Mouse (Mus musculus) adrenal gland, adult 8-10 months (tissue): ENCODE measurements at regions not wholly inside any gene's neighbourhood (a gene's known extent, or its start where the extent isn't known, plus 50 kb on each side); places are given as distances from the start of the nearest gene placed in this dataset.
"Not testable (repeated sequence)": the region's sequence is repeated elsewhere in the genome, so short reads cannot be mapped to it uniquely, and the experiment has no call there.

Source experiments
- DNase-seq: peaks from one replicate; pipeline ENCODE4 v3.0.0; 2022

- DNase-seq, result no peak
Measured at GRCm38 (mm10) chr13:78900693-78901092, 701.1 kb upstream of the Nr2f1 start.

- DNase-seq, result no peak
Measured at GRCm38 (mm10) chr13:78892252-78892651, 692.7 kb upstream of the Nr2f1 start.

- no peak for DNase-seq
Measured at GRCm38 (mm10) chr13:78883062-78883461, 683.5 kb upstream of the Nr2f1 start.

- DNase-seq, result no peak
Measured at GRCm38 (mm10) chr13:78872582-78872981, 673.0 kb upstream of the Nr2f1 start.

DNA sequence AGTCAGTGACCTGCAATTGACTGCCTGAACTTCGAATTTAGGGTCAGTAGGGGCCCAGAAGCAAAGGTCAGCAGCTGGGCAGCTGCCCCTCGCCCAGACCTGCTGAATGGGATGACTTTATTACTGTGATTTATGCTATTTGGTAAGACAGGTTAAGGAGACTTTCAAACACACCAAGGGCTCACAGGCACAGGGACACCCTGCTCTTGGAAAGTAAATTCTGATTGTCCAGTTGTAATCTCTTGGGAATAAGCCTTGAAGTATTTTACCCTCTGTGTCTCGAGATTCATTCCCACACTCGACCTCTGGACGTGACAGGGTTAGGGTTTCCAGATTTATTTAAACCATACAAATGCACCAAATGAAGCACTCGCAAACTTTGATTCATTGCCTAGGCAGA is 672.4 kb upstream of the Nr2f1 start:
- DNase-seq, result no peak

- DNase-seq, result no peak
Measured at GRCm38 (mm10) chr13:78871254-78871653, 671.7 kb upstream of the Nr2f1 start.

- not testable (repeated sequence) for DNase-seq
Measured at GRCm38 (mm10) chr13:78824357-78824756, 624.8 kb upstream of the Nr2f1 start.

DNA sequence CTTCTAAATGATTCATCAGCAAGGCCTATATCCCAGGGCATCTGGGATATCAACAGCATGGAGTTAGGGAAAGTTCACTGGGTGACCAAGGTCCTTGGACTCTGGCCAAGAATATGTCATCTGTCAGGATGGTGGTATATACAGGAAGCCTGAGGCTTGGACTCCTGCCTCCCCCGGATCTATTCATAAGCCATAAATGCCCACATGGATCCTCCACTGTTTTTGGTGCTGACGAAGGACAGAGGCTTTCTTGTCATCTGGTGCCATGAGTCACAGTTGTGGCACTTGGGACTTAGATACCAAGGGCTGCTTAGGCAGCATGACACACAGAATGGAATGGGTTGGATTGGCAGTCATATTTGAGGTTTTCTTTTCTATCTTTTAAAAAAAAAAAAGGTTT is 610.1 kb upstream of the Nr2f1 start:
- peak; percentile 33 for DNase-seq

GRCm38 (mm10) chr13:78802838-78803124 is 603.2 kb upstream of the Nr2f1 start:
- no peak for DNase-seq

DNA sequence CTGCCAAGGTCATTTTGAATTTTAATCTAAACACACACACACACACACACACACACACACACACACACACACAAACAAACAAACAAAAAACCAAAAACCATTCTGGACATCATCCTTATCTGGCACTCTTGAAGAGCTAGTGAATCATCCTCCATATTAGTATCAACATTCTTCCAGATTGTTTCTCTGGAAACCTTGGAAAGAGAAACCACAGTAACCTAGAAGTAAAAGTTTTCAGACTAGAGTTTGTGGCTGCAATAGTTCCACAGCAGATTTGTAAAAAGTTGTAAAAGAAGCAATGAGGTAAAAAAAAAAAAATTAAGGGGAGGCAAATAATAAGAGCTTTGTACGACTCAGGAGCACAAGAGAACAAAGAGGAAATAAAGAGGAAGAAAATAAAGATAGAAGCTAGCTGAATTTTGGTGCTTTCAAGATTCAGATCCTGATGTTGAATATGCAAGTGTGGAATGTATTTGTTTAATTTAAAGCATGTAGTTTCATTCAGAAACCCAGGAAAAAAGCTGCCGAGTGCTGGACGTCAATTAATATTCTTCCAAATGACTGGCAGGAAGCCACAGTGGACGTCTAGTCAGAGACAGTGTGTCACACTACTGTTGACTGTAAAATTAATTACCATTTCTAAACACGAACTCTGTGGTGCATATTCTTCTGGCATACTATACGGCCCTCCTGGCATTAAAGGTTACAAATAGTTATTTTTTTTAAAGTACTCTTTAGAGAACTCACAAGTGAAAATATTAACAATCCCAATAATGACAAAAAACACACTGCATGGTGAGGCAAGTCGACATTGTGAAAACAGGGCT is 602.7 kb upstream of the Nr2f1 start:
- no peak for DNase-seq

- DNase-seq, result no peak
Measured at GRCm38 (mm10) chr13:78799641-78800040, 600.1 kb upstream of the Nr2f1 start.

DNA sequence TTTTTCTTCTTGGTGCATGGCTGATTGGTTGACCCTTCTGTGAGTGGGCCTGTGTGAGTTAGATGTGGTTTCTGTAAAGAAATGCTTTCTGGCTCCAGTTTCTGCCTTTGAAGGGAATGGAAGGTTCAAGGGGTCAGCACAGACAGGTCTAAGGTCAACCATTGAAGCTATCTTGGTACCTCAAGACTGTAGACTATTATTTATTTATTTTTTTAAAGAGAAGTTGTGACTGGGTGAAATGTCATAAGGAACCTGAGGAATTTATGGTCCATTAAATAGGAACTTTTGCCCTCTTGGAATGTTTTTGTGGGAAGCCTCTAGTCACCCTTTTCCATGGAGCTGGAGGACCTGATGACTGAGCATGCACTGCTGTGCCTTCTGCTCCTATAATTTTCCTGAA is 595.7 kb upstream of the Nr2f1 start:
- no peak for DNase-seq

DNA sequence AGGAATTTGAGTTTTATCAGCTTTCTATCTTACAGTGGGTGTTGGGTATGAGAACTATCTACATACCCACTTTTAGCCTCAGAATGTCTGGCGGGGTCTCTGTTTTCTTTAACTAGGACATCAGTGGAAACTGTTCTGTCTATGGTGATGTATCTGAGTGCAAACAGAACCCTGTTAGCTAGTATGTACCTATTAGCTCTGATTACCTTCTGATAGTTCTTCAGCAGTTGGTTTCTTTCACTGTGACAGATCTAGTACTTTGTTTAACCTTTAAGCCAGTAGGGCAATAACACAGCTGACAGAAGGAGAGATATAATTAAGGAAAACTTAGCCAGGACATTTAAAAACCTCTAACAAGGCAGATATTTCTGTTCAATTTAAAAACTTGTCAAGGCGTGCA is 584.7 kb upstream of the Nr2f1 start:
- no peak for DNase-seq

DNA sequence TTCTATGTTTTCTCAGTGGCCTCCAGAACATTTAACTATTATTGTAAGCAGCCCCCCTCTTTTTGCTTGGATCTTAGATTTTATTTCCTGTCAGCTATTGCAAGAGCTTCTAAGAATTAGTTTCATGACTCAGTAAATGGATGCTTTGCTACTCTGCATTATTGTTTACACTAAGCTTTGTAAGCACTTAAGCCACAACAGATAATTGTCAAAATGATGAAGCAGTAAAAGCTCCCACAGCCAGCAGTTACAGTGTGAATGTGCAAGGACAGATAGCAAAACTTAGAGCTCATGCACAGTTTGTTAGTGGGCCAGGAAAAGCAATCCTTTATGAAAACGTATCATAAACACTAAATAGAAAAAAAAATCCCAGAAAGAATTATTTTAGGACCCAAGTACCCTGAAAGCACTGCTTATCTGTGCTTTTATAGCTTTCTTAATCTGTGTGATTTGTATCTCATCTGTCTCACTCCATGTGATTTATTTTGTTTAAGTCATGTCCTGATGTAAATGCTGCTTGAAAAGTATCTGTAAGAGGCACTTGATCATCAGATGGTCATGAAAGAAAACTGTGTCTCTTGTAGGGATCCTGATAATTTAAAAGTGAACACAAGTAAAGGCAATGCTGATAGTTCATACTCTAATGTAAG is 584.2 kb upstream of the Nr2f1 start:
- DNase-seq, result no peak
